Mouse (Mus musculus) thymus, postnatal 4 days (tissue): ENCODE measurements at regions not wholly inside any gene's neighbourhood (a gene's known extent, or its start where the extent isn't known, plus 50 kb on each side); places are given as distances from the start of the nearest gene placed in this dataset.
"Not testable (repeated sequence)": the region's sequence is repeated elsewhere in the genome, so short reads cannot be mapped to it uniquely, and the experiment has no call there.

Experiments
- DNase-seq: peaks from one replicate; pipeline ENCODE4 v3.0.0; 2021

GRCm38 (mm10) chr10:11515144-11515543 lies 171.9 kb downstream of the Epm2a start:
- DNase-seq: no peak

DNA sequence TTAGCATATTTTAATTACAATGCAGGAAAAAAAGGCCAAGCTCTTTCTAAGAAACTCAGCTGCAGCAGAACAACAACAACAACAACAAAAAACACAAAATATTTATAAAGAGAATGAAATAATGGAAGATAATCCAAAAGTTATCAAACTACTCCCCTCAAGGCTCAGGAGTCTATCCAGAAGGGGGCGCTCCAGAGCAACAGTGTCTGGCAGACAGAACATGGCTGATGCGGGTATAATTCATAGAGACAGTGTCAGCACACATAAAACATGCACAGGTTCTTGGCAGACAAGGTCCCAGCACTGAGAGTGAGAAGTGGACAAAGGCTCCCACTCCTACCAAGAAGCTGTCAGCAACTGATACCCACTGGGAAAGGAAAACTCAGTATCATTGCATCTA lies 173.9 kb downstream of the Epm2a start:
- DNase-seq: peak; percentile 21

DNA sequence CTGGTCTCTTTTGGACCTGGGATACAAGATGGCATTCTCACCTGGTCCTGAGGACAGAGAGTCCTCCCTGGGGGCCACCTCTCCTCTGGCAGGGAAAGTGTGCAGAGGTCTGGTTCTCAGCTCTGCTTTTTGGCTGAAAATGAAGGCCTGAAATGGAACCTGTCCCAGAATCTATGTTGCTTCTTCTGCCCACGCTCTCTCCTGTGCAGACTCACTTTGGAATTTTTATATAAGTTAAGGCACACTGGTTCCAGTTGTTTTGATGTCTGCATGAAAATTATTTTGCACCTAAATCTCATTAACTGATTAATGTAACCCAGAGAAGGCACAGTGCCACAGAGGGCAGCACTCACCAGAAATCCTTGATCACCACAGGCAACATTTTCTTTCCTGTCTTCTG lies 188.1 kb downstream of the Epm2a start:
- DNase-seq: no peak

GRCm38 (mm10) chr10:11555376-11555775 lies 212.2 kb downstream of the Epm2a start:
- not testable (repeated sequence) for DNase-seq

DNA sequence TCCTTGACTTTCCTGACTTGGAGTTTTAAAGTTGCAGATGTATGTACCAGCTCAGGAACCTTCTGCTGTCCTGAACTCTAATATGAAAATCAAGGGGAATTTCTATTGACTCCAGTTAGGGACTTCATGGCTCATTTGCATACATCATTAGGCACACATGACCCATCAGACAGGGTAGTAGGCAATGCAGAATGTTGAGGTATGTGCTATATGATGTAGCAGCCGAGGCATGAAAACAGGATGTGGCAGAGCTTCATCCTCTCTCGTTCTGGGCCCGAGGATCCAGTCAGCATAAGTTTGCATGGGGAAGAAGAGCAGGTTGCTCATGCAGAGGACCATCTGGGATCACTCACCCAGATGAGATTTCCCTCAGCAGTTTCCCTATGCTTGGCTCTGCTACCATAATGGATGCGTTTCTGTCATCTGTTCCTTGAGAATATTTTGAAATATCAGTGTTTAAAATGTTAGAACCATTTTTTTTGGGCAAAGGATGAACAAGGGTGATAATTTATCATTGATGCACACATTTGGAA lies 227.4 kb downstream of the Epm2a start:
- DNase-seq: no peak

- DNase-seq: no peak
Measured at GRCm38 (mm10) chr10:11608451-11608850, 265.2 kb downstream of the Epm2a start.

DNA sequence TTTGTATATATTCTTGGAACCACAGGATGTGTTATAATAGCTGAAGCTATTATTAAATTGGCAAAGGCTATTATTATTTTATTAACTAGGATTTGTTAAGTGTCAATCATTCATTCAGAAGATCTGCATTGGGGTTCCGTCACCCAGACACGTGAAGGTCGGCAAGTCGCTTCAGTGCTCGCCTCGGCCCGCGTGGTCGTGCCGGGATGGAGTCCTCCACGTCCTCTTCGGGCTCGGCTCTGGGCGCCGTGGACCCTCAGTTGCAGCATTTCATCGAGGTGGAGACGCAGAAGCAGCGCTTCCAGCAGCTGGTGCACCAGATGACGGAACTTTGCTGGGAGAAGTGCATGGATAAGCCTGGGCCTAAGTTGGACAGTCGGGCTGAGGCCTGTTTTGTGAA lies 265.9 kb downstream of the Epm2a start:
- not testable (repeated sequence) for DNase-seq

DNA sequence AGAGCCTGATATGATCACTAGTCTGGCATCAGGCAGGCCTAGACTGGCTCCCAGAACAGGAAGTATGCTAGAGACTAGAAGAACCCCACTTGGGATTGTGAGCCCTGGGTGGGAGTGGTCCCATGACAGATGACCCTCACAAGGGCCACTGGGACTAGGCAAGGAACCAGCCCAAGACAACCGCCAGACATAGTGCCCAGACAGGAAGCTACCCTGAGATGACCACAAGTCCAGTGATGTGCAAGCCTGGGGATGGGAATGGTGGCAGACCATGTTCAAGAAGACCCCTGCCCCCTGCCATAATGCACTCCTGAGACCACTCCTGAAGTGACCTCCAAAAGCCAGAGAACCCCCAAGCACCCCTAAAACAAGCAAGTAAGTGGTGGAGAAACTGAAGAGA lies 304.9 kb downstream of the Epm2a start:
- no peak for DNase-seq

DNA sequence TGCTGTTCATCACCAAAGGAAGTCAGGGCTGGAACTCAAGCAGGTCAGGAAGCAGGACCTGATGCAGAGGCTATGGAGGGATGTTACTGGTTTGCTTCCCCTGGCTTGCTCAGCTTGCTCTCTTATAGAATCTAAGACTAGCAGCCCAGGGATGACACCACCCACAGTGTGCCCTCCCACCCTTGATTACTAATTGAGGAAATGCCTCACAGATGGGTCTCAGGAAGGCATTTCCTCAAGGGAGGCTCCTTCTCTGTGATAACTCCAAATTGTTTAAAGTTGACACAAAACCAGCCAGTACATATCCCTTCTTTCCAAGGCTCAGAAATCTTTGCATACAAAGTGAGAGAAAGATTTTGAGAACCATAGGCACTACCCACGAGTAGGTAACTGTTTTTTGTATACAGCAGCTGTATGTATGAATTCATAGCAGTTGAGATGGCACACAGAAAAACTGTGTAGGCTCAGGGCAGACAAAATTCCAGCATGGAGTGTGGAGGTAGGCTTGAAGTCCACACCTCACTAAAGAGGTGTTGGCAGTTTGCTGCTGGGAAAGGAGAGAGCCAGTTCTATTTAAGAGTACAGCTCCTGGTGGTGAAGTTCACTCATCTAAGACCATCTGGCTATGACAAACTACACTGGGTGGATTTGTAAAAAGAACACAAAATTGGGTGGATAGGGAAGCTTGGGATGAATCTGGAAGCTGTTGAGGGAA lies 317.0 kb downstream of the Epm2a start:
- no peak for DNase-seq

DNA sequence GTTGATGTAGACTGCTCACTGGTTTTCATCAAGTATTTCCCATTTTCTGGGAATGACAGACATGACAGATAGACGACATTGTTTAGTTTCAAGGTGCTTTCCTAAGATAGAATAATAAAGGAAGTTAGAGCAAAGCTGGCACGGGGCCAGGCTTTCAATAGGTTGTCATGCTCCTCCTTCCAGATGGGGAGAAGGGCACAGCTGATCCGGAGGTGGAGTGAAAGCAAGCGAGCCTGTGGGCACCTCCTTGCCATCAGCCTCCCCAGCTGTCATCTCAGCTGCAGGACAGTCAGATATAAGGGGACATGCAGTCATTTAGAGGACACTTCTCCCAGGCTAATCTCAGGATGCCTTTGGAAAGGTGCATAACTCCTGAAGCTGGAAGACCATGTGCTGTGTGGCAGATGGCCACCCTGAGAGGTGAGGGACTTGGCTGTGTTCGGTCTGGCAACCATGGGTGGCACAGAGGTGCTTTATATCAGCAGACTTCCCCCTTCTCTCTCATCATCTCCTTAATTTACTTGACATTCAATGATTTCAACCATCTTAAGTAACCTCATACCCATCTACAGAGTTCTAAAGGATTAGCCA lies 318.6 kb downstream of the Epm2a start:
- DNase-seq: no peak

- DNase-seq: no peak
Measured at GRCm38 (mm10) chr10:11709742-11710141, 366.5 kb downstream of the Epm2a start.

DNA sequence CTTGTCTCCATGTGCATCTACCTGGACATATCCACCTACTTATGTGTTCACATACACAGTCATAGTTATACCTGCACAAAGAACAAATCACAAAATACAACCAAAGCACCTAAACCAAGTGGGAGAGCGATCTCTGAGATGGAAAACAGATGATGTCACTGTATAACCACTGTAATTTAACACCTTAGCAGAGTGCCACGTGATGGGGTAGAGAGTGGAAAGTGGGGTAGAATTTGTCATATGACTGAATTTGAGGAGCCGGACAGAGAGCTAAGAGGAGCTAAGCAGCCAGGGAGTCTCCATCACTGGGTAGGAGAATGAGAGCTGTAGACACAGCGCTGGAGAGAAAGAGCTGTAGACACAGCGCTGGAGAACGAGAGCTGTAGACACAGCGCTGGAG lies 381.6 kb downstream of the Epm2a start:
- no peak for DNase-seq

DNA sequence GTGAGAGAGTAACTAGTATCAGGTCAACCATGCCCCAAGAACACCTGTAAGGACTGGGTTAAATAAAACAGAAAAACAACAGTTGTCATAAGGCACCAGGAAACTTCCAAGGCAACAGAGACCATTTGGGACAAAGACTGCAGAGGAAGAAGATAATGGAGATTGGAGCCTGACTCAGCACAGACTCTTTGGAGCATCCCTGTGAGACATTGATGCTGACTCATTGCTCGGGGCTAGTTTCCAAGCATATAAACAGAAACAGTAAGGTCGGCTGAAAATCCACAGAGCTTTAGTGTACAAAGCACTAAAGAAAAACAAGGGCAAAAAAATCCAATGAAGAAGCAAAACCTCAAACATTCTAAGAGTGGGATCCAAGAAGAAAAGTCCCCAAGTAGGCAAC lies 386.3 kb downstream of the Epm2a start:
- DNase-seq: no peak

GRCm38 (mm10) chr10:11739574-11740368 lies 396.6 kb downstream of the Epm2a start:
- no peak for DNase-seq

GRCm38 (mm10) chr10:11745587-11745986 lies 402.4 kb downstream of the Epm2a start:
- DNase-seq: no peak

DNA sequence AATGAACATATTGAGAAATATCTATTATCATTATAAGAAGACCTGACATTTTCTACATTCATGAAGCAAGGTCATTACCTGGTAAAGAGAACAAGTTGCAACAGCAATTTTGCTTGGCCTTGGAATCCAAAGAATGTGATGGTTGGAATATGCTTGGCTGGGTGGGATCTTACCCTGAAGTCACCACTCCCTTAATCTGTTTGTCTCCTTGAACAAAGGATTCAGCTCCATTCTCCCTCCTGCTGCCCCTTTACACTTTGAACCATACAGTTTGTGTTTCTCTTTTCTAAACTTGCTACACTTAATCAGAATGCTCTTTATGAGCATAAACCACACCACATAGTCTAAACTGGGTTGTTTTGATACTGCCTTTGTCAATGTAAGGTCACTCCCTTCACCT lies 403.8 kb downstream of the Epm2a start:
- DNase-seq: no peak

DNA sequence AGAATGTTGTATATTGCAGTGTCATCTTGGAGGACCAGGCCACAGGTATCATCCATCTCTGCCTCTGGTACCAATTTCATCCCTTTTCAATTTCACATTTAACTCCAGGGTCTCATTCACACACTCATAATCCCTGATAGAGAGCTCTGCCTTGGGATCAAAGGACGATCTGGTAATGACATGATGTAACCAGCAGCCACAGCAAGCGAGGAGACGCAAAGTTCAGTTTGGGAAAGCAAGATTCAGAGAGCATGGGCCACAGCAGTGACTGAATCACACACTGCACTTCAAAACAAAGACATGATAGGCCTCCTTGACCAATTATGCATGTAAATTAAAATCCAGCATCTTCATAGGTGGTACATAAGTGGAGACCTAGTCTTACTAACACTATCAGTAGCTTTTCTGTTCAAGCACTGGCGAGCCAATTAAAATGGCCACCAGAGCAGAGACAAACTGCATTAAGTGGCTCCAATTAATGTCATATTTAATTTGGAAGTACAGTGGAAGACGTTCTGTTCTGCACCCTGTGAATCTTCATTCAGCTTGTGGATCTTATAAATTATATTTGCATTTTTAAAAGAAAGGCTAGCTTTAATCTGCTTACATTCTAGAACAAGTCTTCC lies 412.0 kb downstream of the Epm2a start:
- no peak for DNase-seq

DNA sequence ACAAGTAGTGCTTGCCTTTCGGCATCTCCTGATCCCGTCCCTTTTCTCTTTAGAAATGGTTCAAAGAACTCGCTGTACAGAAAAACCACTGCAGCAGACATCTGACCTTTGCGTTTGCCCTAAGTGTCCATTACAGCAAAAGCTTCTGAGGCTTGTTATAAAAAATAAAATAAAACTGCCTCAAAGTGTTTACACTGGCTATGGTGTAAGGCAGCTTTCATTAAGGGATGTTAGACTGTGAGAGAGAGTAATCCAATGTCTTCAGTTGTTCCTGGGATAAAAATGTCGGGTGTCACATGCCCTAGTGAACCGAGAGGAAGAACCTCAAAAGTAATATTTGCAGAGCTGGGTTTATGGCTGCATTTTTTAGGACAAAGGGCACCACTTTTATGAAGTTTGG lies 434.7 kb downstream of the Epm2a start:
- DNase-seq: no peak

DNA sequence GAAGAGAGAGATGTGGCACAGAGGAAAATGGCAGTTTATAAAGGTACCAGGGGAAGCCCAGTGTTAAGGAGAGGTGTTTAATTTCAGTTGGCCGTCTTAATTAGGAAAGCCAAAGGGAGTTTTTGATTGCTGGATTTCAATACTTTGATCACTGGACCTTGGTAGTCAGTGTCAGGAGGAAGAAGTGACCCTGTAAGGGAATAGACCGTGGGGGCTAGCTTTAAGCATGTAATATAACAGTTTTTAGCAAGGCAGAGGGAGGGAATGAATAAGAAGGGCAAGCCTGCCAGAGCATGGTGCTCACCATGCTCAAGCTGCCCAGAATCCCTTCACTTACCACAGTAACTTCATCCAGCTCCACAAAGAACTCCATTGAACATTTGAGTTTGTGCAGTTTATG lies 437.1 kb downstream of the Epm2a start:
- no peak for DNase-seq

- no peak for DNase-seq
Measured at GRCm38 (mm10) chr10:11787240-11787639, 444.0 kb downstream of the Epm2a start.

- no peak for DNase-seq
Measured at GRCm38 (mm10) chr10:11799510-11799909, 456.3 kb downstream of the Epm2a start.

GRCm38 (mm10) chr10:11801372-11802230 lies 458.4 kb downstream of the Epm2a start:
- DNase-seq: not testable (repeated sequence)
